Mouse (Mus musculus) gastrocnemius, adult 18-20 months (tissue): ENCODE measurements around the gene Rnf167. TPM values are rescaled to one million over a fixed set of nuclear protein-coding genes. Genes with fewer than 3 reads are reported as not detected.

Experiments used
- DNase-seq: peaks from one replicate; pipeline ENCODE4 v3.0.0; 2021; ENCODE audit warnings: low spot score
- total RNA-seq, 2 experiments: library from RNA; stranded (reverse); gene quantifications; 2 replicates each; pipeline ENCODE4 v1.2.3; 2021

The Rnf167 gene
- total RNA-seq, 2 experiments from 2014 or later, result 35.3 to 37.2 TPM

DNA sequence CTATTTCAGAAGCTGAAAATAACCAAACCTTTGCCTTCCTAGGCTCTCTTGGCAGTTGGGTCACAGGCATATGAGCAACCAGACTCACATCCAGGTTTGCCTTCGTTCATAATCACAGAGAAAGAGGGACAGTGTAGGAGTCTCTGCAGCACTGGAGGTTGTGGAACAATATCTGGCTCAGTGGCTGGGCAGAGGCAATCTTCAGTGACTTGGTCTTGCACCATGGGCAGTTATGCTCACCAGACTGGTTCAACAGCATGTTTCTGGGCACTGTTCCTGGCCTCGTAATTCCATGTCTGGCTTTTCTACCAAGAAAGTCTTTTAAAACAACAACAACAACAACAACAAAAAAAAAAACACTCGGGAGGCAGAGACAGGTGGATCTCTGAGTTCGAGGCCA lies 11.4 kb upstream of the Rnf167 start:
- DNase-seq, result no peak

DNA sequence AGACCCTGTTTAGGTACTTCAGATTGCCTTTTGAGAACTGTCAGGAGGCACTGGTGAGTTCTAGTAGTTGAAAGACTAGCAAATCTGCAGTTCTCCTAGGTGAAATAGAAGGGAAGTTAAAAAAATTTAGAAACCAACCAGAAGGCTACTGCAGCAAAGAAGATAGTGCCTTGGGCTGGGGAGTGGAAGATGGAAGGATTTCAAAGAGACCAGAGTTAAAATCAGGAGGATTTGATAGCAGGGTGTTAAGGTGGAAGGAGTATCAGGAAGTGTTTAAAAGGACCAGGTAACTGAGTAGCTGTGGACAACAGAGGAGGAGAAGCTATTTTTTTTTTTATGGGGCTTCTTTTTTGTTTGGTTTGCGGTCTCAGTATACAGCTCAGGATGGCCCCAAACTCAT lies 9.3 kb upstream of the Rnf167 start:
- no peak for DNase-seq

DNA sequence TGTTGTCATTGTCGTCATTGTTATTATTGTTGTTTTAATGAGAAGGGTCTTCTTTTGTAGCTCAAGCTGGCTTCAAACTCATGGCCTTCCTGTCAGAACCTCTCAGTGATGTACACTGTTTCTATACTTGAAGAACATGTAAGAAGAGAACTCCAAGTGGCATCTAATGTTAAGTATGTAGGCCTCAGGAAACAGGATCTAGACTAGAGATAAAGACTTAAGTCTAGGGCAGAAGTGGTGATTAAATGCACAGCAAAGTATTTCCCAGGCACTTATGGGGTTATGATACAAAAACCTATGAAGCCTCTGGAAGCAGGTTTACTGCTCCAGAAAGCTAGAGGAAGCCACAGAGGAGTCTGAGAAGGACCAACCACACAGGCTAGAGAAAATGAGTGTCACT lies 8.7 kb upstream of the Rnf167 start:
- DNase-seq, result no peak

DNA sequence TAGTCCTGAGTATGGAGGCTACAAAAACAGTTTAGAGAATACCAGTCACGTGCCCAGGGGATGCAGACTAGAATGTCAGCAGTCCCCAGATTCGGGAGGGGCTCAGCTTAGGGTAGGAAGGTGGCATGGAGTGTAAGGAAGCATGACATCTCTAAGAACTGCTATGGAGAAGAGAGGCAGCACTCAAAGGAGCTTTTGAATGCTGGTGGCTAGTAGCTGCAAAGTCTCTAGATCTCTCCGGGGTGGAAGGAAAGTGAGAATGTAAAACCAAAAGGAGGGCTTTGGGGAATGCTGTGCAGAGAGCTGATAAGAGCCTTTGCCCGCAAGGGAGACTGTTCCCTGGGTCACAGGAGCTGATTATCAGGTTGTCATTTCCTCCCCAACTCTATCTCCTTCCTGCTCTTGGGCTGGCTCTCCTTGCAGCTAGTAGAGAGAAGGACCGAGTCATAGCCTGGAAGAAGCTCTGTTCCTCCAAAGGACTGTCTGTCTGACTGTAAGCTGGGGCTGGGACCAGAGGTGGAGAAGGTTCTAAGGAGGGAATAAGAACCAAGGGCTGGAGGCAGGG lies 8.2 kb upstream of the Rnf167 start, which contains the start of gene Gp1ba:
Gene Gp1ba, plus strand, starts transcription at position 409 of the 565 bp plus-strand sequence.
- no peak for DNase-seq

DNA sequence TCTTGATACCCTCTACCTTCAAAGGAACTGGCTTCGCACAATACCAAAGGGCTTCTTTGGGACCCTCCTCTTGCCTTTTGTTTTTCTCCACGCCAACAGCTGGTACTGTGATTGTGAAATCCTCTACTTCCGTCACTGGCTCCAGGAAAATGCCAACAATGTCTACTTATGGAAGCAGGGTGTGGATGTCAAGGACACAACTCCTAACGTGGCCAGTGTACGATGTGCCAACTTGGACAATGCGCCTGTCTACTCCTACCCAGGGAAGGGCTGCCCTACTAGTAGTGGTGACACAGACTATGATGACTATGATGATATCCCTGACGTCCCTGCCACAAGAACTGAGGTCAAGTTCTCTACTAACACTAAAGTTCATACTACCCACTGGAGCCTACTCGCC lies 7.1 kb upstream of the Rnf167 start:
- DNase-seq, result no peak

DNA sequence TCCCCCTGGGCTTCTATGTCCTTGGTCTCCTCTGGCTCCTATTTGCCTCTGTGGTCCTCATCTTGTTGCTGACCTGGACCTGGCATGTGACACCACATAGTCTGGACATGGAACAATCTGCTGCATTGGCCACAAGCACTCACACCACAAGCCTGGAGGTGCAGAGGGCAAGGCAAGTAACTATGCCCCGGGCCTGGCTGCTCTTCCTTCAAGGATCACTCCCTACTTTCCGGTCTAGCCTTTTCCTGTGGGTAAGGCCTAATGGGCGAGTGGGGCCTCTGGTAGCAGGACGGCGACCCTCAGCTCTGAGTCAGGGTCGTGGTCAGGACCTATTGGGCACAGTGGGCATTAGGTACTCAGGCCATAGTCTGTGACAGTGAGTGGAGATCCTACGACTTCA lies 5.8 kb upstream of the Rnf167 start:
- no peak for DNase-seq

DNA sequence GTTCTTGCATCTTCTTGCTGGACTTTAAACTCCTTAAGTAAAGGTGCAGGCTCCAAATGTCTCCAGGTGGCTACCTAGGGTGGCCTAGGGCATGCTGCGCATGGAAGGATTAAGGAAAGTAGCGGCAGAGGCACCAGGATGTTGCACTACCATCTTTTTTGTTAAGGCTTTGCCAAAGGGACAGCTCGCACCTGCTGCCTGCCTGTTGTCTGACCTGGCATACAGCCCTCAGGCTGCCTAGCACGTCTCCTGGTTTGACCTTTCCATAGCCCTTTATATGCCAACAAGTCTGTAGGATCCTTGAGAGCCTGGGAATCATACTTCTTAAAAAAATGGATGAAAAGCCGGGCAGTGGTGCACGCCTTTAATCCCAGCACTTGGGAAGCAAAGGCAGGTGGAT lies 4.0 kb upstream of the Rnf167 start:
- no peak for DNase-seq

DNA sequence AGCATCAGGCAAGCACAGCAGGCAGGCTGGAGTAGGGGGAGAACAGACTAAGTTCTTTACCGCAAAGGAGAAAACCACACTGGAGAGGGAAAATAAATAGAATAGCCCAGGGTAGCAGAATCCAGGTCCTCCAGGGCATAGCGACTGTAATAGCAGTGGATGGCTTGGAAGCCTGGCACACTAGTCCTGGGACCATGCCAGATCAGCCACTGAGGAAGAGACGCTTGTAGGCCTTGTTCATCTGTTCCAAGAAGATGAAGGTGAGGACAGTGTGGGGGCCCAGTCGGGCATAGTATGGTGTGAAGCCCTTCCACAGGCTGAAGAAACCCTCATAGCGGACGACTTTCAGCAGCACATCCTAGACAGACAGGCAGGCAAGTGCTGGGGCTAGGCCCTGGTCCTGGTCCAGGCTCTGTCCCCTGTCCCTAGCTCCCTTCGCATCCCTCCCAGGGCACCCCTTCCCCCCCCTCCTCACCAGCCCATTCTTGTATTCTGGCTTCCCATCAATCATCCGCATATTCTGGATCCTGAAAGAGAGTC lies 2.4 kb upstream of the Rnf167 start:
- DNase-seq, result no peak

DNA sequence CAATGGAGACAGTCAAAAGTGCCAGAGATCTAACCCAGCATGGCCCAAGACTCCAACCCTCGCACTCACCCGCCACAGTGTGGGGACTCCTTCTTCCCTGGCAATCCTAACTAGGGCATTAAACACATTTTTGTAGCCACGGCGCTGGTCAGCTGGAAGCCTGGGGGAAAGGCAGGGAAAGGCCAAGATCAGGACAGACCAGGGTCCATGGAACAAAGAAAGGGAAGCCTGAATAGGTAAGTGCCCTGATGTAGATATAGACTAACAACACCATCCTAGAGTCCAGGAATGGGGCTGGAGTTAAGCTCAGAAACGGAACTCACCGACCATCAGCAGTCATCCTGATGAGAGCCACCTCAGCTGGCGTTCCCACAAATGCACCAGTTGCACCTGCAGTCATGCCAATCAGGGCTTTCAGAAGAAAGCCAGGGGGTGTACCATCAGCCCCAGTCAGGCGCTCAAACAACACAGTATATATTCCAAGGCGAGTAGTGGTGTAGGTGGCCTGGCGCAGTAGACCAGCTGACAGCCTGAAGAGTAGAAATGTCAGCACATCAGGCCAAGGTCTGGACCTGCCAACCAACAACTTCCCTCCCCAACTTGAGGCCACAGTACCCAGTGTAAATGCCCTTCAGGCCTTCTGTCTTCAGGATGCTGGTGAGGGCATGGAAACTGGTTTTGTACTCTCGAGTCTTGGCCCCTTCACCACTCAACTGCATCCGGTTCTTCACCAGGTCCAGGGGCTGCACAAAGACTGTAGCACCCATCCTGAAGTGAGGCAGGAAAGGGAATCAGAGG lies 1.4 kb upstream of the Rnf167 start:
- DNase-seq, result no peak

DNA sequence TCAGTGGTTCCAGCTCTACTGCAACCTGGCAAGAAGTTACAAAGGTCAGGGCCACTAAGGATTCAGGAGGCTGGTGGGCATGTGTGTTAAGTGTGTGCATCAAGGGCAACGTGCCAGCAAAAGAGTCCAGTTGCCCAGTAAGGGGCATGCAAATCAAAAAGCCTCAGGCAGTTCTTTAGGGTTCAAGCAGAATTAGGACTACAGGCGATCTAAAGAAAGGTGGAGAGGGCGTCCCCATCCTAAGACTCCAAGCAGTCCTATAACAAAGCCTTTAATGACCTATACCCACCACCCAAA lies 828 bp upstream of the Rnf167 start:
- no peak for DNase-seq

DNA sequence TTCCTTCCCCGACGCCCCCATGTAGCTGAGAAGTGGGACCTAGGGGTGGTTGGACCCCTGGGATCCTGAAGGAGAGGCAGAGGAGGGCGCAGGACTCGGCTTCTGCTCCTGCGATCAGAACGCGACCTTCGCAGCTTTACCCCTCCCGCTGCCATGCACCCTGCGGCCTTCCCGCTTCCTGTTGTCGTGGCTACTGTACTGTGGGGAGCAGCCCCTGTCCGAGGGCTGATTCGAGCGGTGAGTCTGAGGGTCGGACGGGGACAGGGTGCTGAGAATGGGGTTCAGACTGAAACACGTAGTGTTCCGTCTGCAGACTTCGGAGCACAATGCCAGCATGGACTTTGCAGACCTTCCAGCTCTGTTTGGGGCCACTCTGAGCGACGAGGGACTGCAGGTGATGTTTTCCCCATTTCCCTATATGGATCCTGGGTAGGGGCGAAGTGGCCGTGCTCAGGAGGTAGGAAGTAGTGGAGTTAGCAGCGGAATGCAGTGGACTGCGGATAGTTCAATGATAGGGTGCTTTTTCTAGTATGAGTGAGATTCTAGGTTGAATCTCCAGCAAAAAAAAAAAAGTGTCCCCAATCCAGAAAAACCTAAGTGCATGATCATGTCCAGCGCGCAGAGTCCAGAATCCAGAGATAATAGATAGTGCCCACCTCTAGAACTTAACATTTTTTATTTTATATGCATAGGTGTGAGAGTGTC lies 833 bp downstream of the Rnf167 start:
- no peak for DNase-seq

DNA sequence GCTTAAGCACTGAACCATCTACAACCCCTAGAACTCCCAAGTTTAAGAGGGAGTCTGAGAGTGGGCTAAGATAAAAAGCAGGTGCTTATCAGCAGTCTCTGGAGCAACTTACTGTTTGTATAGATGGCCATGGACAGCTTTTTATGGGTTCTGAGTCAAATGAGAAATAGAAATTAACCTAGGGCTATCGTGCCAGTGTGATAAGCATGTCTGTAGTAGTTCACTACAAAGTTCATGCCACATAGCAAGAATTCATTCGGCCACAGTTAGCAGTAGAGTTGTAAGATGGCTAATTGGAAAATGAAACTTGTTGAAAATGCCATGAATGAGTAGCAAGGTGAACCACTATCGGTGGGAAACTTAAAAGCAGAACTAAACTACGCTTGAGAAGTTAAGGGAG lies 1.5 kb downstream of the Rnf167 start:
- no peak for DNase-seq

DNA sequence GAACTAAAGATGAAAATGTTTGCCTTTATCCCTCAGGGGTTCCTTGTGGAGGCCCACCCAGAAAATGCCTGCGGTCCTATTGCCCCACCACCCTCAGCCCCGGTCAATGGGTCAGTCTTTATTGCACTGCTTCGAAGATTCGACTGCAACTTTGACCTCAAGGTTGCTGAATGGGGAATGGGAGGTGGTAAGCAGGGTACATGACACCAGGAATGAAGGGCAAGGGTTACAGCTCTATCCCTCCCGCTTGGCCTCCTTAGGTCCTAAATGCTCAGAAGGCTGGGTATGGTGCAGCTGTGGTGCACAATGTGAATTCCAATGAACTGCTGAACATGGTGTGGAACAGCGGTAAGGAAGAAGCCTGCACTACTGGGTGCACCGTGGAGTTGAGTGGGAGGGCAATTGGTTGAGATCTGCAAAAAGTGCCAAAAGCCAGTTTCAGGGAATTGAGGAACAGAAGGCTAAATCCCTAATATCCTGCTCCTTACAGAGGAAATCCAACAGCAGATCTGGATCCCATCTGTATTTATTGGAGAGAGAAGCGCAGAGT lies 2.2 kb downstream of the Rnf167 start:
- DNase-seq, result no peak

DNA sequence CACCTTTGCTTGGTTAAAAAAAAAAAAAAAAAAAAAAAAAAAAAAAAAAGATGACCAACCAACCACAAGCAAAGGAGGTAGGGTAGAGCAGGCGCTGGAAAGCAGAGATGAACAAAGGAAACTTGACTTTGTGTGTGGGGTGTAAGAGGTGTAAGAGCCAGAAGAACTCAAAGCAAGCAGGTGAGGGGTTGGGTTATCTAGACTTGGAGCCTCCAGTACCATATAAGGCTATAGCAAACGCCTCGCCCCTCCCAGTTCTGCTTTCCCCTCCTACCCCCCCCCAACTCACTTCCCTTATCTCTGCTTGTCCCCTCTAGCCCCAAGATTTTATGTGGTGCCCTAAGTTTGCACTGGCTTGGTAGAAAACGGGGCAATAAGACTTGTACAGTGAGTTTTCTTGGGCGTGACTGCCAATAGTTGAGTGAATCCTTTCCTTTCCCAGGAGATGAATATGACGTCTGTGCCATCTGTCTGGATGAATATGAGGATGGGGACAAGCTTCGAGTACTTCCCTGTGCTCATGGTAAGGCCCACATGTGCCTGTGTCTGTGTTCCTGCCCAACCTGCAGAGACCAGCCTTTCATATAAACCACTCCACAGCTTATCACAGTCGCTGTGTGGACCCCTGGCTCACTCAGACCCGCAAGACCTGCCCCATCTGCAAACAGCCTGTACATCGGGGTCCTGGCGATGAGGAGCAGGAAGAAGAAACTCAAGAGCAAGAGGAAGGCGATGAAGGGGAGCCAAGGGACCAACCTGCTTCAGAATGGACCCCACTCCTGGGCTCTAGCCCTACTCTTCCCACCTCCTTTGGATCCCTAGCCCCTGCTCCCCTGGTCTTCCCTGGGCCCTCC lies 3.5 kb downstream of the Rnf167 start:
- DNase-seq, result no peak

DNA sequence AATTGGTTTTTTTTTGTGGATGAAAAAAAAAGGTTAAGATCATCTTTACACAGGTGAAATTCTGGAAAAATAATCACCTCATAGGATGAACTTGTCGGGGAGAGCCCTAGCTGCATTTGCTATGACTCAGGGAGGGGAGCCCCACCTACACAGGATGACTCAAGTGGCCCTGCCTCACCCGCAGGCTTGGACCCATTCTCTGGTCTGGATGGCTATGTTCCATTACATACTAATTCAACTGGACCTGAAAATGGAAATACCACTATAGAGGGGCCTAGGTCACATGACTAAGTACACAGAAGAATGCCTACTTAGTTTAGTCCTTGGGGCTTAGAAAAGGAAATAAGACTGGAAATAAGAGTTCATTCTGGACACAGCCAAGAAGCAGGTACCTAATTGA lies 4.4 kb downstream of the Rnf167 start:
- DNase-seq, result no peak

DNA sequence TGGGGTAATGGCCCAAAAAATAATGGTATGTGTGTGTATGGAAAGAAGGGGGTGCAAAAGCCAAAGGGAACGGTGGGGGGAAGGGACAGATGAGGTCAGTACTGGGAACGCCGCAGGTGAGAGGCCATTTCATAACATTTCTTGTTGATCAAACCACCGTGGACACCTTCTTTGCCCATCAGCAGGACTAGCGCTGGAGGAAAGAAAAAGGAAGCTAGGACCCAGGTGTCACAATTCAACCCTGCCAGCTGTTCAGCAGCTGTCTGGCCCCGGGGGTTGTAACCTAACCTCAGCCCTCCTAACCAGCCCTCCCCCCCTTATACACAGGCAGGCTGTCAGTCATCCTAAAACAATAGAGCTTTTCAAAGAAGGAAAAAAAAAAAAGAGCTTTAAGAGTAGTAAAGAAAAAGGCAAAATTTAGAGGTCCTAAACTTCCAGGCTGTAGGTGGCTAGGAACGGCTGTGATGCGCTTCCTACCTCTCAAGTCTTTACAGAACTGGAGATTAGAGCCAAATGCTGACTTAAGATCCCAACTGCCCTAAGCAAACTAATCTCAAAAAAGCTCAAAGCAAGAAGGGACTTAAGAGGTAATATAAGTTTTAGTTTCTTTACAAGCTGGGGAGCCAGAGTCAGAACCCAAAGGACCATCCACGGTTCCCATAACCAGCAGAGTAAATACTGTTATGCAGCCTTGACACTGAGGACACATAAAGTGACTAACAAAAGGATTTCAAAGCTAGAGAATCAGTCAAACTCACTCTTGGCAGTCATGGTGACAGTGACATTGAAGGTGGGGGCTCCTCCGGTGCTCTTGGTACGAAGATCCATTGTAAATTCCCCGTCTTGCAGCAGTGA lies 5.2 kb downstream of the Rnf167 start:
- DNase-seq, result no peak

DNA sequence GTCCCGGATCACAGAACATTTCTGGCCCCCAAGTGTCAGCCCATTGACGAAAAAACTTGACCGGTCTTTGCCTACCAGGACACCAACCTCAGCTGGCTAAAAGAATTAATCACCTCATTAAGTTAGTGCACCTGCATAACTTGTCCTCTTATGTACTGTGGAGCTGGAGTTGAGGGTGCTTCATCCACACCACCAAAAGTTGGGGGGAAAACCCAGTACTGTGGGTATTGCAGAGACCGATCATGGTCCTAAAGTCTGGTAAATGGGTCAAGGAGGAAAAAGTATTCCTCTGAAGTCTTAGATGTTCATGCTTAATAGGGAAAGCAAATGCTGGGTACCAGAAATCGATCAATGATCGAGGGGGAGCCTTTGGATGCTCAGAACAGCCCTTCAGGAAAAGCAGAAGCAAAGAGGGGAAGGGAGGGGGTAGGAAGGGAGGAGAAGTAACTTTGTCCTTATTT lies 5.9 kb downstream of the Rnf167 start:
- DNase-seq, result no peak

DNA sequence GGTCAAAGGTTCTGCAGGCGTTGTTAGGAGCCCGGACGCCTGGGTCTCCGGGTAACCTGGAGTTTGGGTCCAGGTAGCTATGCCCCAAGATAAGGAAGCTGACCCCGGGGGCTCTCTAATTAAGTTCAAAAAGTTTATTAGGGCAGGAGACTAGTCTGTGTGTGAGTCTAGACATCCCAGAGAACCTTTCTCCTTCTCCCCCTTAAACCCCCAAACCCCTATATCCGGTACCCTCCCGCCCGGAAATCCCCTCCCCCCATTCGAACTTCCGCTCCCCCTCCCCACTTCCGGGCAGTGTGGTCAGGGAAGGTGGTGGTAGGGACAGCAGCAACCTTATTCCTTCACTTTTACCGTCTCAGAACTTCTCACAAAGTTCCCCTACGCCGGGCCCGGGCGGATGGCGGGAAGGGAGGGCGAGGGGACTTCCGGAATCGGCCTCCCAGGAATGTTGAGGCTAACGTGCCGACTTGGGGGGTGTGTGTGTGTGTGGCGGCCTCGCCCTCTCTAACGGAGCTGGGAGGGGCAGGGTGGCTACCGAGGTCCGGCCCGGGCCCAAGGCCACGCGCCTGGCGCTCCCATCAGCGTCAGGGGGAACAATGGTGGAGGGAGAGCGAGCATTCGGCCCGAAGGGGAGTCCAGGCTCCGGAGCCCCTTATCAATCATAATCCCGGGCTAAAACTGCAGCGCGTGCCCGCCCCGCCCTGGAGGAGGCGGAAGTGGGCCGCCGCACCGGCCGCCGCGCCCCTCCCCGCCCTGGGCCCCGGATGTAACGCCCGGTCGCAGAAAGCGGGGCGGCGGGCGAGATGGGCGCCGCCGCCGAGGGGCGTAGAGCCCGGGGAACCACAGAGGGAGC lies 6.5 kb downstream of the Rnf167 start:
- DNase-seq, result no peak

DNA sequence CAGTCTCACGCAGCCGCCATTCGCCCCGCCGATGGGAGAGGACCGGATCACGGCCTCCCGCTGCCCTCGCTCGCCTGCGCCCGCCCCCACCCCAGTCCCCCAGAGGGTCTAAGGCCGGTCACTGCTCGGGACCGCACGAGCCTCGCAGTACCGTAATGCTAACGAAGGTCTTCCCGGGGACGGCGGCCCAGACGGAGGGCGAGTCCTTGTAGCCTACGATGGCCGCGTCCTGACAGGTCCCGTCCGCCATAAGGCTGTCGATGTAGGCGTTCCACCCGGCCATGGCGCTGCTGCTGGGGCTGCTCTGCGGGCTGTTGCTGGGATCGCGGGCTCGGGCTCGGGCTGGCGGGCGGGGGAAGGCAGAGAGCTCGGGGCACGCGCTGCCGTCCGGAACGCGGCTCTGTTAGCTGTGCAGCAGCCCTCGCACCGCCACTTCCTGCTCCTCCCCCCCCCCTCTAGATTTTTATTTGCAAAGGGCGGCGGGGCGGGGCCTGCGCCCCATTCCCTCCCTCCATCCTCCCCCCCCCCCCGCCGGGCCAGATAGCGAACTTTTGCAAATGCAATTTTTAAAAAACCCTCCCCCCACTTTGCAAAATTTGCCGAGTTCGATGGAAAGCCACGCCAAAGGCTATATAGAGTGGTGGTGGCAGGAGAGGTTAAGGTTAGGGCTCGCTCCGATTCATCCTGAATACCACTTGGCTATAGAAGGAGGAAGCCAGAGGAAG lies 7.3 kb downstream of the Rnf167 start, which contains the start of gene Pfn1:
Gene Pfn1, minus strand, starts transcription at position 447 of the 725 bp plus-strand sequence.
- peak; percentile 52 for DNase-seq
